ENCODE assay signal across 8 mouse cellular contexts in the genomic region with DNA sequence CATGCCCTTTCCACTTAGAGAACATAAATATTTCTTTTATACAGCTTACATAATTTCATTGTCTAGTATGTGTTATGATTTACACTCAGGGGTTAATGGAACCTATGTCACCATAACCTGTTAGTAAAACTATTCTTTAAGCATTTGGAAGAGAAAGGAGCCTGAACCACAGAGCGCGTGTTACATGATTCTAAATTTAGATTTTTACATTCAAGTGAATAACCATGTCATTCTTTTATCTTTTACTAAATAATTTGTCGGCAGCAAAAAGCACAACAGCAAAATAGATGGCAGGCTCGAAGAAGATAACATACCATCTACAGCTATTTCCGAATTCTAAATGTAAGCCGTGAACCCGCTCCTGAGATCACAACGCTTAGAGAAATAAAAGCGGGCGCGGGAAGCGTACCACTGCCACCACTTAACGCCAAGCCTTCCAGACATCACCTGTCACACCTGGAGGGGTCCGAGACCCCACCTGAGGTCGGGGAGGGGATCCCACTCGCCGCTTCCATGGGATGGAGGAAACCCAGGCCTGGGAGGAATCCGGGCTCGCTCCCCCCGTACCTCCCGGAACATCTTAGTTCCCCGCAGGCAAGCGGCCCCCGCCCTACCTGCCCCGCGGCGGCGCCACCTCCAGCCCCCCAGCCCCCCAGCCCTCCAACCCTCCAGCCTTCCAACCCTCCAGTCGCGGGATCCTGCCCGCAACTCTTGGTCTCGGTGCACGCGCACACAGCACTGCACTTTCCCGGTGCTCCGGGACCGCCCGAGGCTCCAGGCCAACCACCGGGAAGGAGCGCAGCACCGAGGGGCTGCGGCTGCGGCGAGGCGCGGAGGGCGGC. TPM values are rescaled to one million over a fixed set of nuclear protein-coding genes. Genes with fewer than 3 reads are reported as not detected.
A peak's percentile ranks its signal among the peaks of the same experiment; 100 is the strongest.
DNase-seq lines count a peak whose midpoint lies in the region; ATAC-seq and TF ChIP-seq lines count a peak whose summit lies in the region.

No protein-coding gene starts in this region.

- H3K4me3 ChIP-seq in lung, embryonic 14.5 days (ENCODE audit: low read depth, low read length): peak overlapping the region; percentile 74
- H3K4me3 ChIP-seq in embryonic facial prominence, embryonic 11.5 days (ENCODE audit: low read depth, low read length): peak overlapping the region; percentile 72
- H3K4me3 ChIP-seq in intestine, embryonic 16.5 days (ENCODE audit: low read length): peak overlapping the region; percentile 84
- peak overlapping the region; percentile 70 for H3K4me3 ChIP-seq in neural tube, embryonic 12.5 days

- no peak overlapping the region for H3K27ac ChIP-seq in lung, embryonic 14.5 days (ENCODE audit: low read depth)
- H3K27ac ChIP-seq in embryonic facial prominence, embryonic 11.5 days (replicated peaks; ENCODE audit: low read depth, low read length): no peak overlapping the region
- peak overlapping the region; percentile 14 for H3K27ac ChIP-seq in intestine, embryonic 16.5 days (ENCODE audit: low read length)
- H3K27ac ChIP-seq in neural tube, embryonic 12.5 days: no peak overlapping the region

- peak; percentile 49 for DNase-seq in cerebellum, adult 11-12 months
- DNase-seq in cerebellum, adult 11 months: no peak
- no peak for DNase-seq in lung, embryonic 14.5 days
- DNase-seq in lung, postnatal 36 days: no peak
- peak; percentile 15 for DNase-seq in embryonic facial prominence, embryonic 11.5 days (ENCODE audit: low spot score)
- DNase-seq in yolk sac, embryonic 10.5 days (ENCODE audit: low spot score): no peak

- H3K4me2 ChIP-seq in lung, embryonic 14.5 days: peak overlapping the region; percentile 95
- H3K4me2 ChIP-seq in embryonic facial prominence, embryonic 11.5 days (ENCODE audit: low read depth, low read length): peak overlapping the region; percentile 96
- H3K4me2 ChIP-seq in intestine, embryonic 16.5 days (ENCODE audit: low read depth, low read length): peak overlapping the region; percentile 67
- H3K4me2 ChIP-seq in neural tube, embryonic 12.5 days (replicated peaks): peak overlapping the region; percentile 97

- peak overlapping the region; percentile 69 for H3K9ac ChIP-seq in lung, embryonic 14.5 days
- peak overlapping the region; percentile 70 for H3K9ac ChIP-seq in embryonic facial prominence, embryonic 11.5 days (replicated peaks; ENCODE audit: low read length)
- peak overlapping the region; percentile 91 for H3K9ac ChIP-seq in intestine, embryonic 16.5 days (ENCODE audit: low read depth, low read length)
- H3K9ac ChIP-seq in neural tube, embryonic 12.5 days: peak overlapping the region; percentile 74

- 2% methylated on average over 47 of the region's 47 CpGs for WGBS in lung, embryonic 14.5 days
- 4% methylated on average over 42 of the region's 47 CpGs for WGBS in embryonic facial prominence, embryonic 11.5 days
- 3% methylated on average over 46 of the region's 47 CpGs for WGBS in intestine, embryonic 16.5 days
- WGBS in neural tube, embryonic 12.5 days: 4% methylated on average over 47 of the region's 47 CpGs

- H3K36me3 ChIP-seq in lung, embryonic 14.5 days (ENCODE audit: insufficient read depth): no peaks in the 10 kb centered on the region
- H3K36me3 ChIP-seq in embryonic facial prominence, embryonic 11.5 days (replicated peaks; ENCODE audit: control insufficient read depth, insufficient read depth, low read depth, low read length): no peaks in the 10 kb centered on the region
- no peaks in the 10 kb centered on the region for H3K36me3 ChIP-seq in intestine, embryonic 16.5 days (ENCODE audit: control insufficient read depth, insufficient read depth, low read length)
- H3K36me3 ChIP-seq in neural tube, embryonic 12.5 days: no peaks in the 10 kb centered on the region

- no peak for TF ChIP-seq CTCF in lung, embryonic 14.5 days (IDR thresholded peaks at IDR 0.05; ENCODE audit: low read depth)

- peaks cover 16% of the 10 kb centered on the region for H3K27me3 ChIP-seq in lung, embryonic 14.5 days (ENCODE audit: insufficient read depth, low read length)
- H3K27me3 ChIP-seq in embryonic facial prominence, embryonic 11.5 days (ENCODE audit: control insufficient read depth, insufficient read depth, low read length): 0 out of 2 replicates have a peak, but pooled peaks cover 2% of the 10 kb centered on the region
- no peaks in the 10 kb centered on the region for H3K27me3 ChIP-seq in intestine, embryonic 16.5 days (replicated peaks; ENCODE audit: control insufficient read depth, insufficient read depth, low read length)
- H3K27me3 ChIP-seq in neural tube, embryonic 12.5 days (replicated peaks): peaks cover 6% of the 10 kb centered on the region

- peak; percentile 77; the same call in 1 of the 2 replicates for ATAC-seq in lung, embryonic 14.5 days (ENCODE audit: insufficient read depth)
- ATAC-seq in embryonic facial prominence, embryonic 11.5 days (replicated peaks; ENCODE audit: insufficient number of reproducible peaks, low FRiP score, low TSS enrichment, low read depth): peak; percentile 51
- ATAC-seq in intestine, embryonic 16.5 days: peak; percentile 75
- peak; percentile 76 for ATAC-seq in neural tube, embryonic 12.5 days (ENCODE audit: low FRiP score, low read depth)

- H3K4me1 ChIP-seq in lung, embryonic 14.5 days (ENCODE audit: insufficient read depth): no peaks in the 10 kb centered on the region
- H3K4me1 ChIP-seq in embryonic facial prominence, embryonic 11.5 days (ENCODE audit: control insufficient read depth, insufficient read depth, low read length): no peaks in the 10 kb centered on the region
- H3K4me1 ChIP-seq in intestine, embryonic 16.5 days (ENCODE audit: control insufficient read depth, insufficient read depth, low read length): peaks cover 11% of the 10 kb centered on the region; the same call in 1 of the 2 replicates
- H3K4me1 ChIP-seq in neural tube, embryonic 12.5 days: peaks cover 4% of the 10 kb centered on the region; the same call in 1 of the 2 replicates

- H3K9me3 ChIP-seq in lung, embryonic 14.5 days (ENCODE audit: low read depth, low read length): no peaks in the 10 kb centered on the region
- no peaks in the 10 kb centered on the region for H3K9me3 ChIP-seq in embryonic facial prominence, embryonic 11.5 days (replicated peaks; ENCODE audit: control insufficient read depth, low read length)
- no peaks in the 10 kb centered on the region for H3K9me3 ChIP-seq in intestine, embryonic 16.5 days (ENCODE audit: control insufficient read depth, low read length)
- H3K9me3 ChIP-seq in neural tube, embryonic 12.5 days: no peaks in the 10 kb centered on the region

RNA-seq across cellular contexts. Expression of a gene that starts 0.6 kb away (rescaled TPM):
- 4.8 and 6.0 TPM in 2 replicates for polyA plus RNA-seq in lung, embryonic 14.5 days (2014; fragmentation: Nextera tagmentation; extraction: Ambion mirVana)
- polyA plus RNA-seq in embryonic facial prominence, embryonic 11.5 days (2014; fragmentation: Nextera tagmentation; extraction: Ambion mirVana): 4.3 and 4.6 TPM in 2 replicates
- polyA plus RNA-seq in intestine, embryonic 16.5 days (2015; fragmentation: Nextera tagmentation; extraction: Ambion mirVana): 48.7 and 50.1 TPM in 2 replicates
- 3.8 and 4.2 TPM in 2 replicates for polyA plus RNA-seq in neural tube, embryonic 12.5 days (2016; fragmentation: Nextera tagmentation; extraction: Ambion mirVana)

Comparison
In these comparisons a context has a peak if more than half of its experiments do, and no peak if none do; other contexts are left out.
1. DNase-seq: peak in cerebellum, adult 11-12 months (single experiment) and embryonic facial prominence, embryonic 11.5 days (single experiment); none in cerebellum, adult 11 months (single experiment), lung, embryonic 14.5 days (single experiment), lung, postnatal 36 days (single experiment) and yolk sac, embryonic 10.5 days (single experiment).
2. Peak in every context shown above with its lines, with median percentiles within 50 percentile points of each other: ATAC-seq, H3K4me2 ChIP-seq, H3K4me3 ChIP-seq and H3K9ac ChIP-seq.